Mouse (Mus musculus) adrenal gland, adult 2 months (tissue): ENCODE data around the gene Top1. TPM values are rescaled to one million over a fixed set of nuclear protein-coding genes. Genes with fewer than 3 reads are reported as not detected.
"Not testable (repeated sequence)": the region's sequence is repeated elsewhere in the genome, so short reads cannot be mapped to it uniquely, and the experiment has no call there.

Experiments
- DNase-seq: peaks from one replicate; pipeline ENCODE4 v3.0.0; 2021
- polyA plus RNA-seq: library from polyadenylated mRNA; depleted of rRNA; stranded (reverse); fragments of >200 nt; gene quantifications from 2 replicates; pipeline ENCODE4 v1.2.3, GENCODE M21; 2012
- total RNA-seq, 2 experiments: library from RNA; stranded (reverse); gene quantifications; 2 replicates each; pipeline ENCODE4 v1.2.3; 2021

The Top1 gene
- total and polyA plus RNA-seq, 3 experiments, result 61.4 to 104 (median 66.4) TPM

- no peak for DNase-seq
Measured at GRCm38 (mm10) chr2:160630872-160631597, 14.7 kb upstream of the Top1 start.

DNA sequence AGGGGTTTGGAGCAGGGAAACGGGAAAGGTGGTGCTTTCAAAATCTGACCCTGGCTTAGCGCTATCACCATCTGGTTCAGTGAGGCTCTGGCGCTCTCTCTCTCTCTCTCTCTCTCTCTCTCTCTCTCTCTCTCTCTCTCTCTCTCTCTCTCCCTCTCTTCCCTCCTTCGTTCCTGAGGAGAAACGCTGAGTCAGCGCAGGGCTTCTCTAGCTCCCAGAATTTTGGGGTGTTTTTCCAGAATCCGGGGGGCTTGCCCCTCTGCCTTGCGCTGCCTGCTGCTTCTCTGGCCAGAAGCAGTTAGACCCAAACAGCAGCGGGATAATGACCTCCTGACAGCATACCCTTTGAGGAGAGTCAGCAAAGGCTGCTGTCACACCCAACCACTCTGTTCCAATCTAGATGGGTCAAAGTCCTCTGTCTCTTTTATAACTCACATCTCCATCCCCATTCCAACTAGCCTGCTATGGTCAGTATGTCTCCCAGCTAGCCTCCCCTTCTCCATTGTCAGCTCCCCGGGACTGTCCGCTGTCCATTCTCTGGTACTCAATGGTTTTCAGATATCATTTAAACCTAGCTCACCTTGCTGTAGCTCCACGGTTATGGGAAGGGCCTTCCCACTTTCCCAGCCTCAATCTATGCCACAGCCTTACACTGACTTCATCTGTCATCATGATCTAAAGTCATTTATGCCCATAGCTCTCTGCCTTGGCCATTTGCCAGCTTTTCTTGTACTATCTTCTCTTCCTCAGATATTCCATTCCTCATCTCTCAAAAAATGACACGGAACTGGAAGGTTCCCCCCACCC lies 5.6 kb upstream of the Top1 start:
- DNase-seq, result no peak

DNA sequence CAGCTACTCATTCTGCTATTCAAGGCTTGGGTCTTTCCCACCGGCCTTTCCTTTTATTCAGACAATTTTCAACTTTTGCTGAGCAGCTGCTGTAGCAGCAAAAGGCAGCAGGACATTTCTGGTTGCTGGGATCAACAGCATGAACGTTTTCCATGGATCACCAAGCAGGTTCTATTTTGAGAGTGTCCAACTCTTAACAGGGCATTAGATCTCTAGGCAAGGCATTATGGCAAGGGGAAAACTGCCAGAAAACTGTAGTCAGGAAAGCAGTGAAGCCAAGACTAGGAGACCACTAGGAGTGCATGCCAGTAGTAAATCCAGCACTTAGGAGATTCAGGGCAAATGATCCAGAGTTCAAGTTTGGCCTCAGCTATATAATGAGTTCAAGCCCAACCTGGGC lies 4.5 kb upstream of the Top1 start:
- DNase-seq, result no peak

DNA sequence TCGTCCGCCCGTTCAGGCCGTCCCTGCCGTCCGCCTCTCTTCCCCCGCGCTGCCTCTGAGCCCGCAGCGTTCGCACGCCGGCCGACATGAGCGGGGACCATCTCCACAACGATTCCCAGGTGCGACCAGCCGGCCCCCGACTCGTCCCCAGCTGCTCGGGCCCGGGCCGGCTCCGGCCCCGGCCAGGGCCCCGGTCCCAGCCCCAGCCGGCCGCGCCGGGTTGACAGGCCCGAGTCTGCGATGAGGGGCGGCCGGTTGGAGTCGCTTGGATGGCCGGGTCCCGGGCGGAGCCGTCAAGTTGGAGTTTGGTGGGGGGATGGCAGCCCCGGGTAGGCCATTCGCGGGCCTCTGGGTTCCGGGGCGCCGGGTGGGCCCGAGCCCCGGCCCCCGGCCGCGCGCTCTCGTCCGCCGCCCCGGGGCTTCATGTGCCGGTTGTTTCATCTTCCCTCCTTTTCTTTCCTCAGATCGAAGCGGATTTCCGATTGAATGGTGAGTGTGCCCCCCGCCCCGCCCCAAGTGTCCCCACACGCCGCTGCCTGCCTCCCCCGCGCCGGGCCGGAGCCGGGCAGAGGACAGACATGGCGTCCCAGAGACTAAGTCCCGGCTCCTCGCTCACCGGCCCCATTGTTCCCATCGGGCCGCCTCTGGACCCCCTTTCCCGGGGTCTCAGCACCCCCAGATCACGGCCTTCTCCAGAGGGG lies 606 bp downstream of the Top1 start:
- DNase-seq, result peak; percentile 79

DNA sequence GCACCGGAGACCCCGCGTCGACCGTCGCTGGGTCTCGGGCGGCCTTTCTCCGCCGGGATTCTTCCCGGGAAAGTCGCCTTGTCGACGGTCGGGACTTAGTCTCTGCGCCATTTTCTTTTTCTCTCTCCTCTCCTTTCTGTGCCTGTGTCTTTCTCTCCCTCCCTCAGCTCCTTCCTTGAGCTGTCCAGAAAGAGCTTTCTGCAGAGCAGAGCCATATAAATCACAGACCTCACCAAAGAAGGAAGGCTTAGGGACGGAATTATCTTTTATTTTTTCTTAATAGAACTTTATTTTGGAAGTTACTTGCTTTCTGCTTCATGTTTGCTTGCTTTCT lies 1.1 kb downstream of the Top1 start:
- DNase-seq, result no peak

DNA sequence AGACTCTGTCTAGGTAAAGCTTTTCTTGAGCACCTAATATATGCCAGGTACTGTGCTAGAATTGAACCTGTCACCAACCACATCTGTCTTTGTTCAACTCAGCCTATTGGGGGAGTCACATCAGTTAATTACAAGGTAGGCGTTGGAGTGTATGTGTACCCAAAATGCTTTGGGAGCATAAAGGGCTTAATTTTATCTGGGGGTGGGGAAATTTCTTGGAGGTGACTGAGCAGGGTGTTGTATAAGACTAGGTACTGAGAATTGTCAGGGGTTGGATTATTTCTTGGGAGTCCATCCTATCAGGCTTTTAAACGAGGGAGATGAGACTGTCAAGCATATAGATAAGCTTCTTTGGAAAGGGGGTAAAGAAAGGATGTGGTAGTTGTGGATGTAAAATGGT lies 2.4 kb downstream of the Top1 start:
- no peak for DNase-seq

- DNase-seq, result no peak
Measured at GRCm38 (mm10) chr2:160649072-160649471, 3.4 kb downstream of the Top1 start.

DNA sequence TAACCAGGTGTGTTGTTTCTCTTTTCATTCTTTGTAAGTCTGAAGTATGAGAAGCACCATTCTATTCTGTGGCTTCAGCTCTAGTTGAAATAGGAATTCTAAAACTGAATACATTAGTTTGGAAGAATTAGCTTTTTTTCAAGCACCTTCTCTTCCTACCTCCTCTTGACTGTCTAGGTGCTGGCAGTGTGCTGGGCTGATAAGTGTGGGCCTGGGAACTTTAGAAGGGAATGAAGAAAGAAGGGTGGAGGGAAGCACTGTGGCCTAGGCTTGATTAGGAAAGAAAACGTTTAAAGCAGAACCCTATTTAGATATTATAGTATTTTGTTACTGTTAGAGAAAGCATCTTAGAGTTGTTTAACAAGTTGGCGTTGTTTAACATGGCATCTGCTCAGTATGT lies 5.5 kb downstream of the Top1 start:
- DNase-seq, result no peak

DNA sequence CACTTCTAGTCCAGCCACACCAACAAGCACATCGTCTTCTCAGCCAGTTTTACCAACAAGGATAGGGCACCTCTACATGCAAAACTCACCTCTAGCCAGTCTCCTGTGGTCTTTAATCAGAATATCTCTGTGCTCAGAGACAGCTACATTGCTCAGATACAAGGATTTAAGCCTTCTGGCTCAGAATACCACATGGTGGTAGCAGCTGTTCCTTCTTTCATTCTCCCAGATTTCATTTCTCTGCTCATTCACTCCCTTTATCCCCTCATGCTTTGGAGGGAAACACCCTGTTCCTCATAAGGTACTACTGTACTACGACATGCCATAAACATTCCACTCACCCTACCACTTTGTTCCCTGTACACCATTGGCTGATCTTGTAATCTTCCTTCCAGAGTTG lies 7.5 kb downstream of the Top1 start:
- no peak for DNase-seq

DNA sequence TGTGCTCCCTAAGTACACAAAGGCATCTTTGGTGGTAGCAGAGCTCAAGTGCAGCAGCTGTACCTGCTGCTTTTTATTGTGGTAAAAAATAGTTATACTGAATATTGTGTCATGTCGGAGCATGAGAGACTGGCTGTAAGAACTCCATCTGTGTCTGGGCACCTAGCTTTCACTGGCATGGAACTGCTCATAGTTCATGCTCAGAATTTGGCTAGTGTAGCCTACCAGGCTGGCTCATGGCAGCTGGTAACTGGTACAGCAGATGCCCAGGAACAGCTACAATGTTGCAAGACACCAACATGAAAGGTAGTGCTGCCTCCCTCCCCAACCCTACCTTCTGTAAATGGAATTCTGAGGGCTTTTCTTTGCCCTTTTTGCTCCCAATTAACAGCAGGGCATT lies 9.9 kb downstream of the Top1 start:
- DNase-seq, result no peak

DNA sequence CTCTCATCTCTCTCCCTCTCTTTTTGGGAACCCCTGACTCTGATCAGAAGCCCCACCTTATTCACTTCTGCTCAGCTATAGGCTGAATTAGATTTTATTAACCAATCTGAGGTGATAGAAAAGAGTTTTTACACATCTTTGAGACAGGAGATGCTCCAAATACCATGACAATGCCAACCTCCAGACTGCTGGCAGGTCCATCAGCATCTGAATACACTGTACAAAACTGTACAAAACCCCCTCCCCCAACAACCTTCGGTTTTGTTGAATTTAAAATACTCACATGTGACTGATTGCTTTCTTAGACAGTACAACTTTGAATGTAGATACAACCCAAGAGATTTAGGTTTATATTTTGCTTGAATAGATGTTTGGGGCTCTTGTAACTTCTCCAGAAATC lies 10.5 kb downstream of the Top1 start:
- DNase-seq, result no peak

DNA sequence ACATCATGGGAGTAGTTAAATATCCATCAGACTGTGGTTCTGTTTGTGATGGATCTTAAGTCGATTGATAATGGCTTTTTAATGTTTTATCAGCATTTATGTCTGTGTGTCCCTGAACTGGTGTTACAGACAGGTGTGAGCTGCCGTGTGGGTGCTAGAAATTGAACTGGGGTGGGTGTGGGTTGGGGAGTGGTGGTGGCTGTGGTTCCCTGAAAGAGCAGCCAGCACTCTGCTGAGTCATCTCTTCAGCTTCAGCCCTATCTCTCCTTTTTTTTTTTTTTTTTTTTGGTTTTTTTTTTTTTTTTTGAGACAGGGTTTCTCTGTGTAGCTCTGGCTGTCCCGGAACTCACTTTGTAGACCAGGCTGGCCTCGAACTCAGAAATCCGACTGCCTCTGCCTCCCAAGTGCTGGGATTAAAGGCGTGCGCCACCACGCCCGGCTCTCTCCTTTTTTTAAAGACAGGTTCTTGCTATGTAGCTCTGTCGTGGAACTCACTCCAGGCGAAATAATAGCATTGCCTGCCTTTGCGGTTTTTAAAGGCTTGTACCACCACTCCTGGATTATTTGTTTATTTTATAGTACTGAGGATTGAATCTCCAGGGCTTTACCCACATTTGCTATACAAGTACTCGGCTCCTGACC lies 12.2 kb downstream of the Top1 start:
- DNase-seq, result no peak

- DNase-seq, result no peak
Measured at GRCm38 (mm10) chr2:160658811-160659210, 13.1 kb downstream of the Top1 start.

DNA sequence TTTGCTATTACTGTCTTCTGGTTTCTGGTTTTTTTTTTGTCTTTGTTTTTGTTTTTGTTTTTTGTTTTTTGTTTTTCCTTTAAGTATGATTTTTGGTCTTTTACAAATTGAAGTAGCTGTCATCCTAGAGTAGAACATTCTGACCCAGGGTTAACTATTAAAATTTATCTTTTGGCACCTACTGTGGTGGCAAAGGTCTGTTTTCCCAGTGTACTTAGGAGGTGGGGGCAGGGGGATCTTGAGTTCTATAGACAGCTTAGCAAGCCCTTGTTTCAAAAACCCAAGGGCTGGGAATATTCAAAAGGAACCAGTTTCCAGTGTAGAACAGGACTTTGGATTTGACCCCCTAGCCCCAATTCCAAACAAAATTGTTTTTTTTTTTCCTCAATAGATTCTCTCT lies 18.7 kb downstream of the Top1 start:
- no peak for DNase-seq

DNA sequence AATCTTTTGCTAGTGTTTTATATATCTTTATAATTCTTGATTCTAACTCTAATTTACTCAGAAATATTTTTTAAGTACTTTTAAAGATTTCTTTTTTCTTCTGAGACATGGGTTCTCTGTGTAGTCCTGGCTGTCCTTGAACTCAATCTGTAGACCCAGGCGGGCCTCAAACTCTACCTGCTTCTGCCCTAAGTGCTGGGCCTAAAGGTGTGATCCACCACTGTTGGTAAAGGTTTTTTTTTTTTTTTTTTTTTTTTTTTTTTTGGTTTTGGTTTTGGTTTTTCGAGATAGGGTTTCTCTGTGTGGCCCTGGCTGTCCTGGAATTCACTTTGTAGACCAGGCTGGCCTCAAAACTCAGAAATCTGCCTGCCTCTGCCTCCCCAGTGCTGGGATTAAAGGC lies 19.3 kb downstream of the Top1 start:
- DNase-seq, result not testable (repeated sequence)

GRCm38 (mm10) chr2:160667259-160667658 lies 21.6 kb downstream of the Top1 start:
- DNase-seq, result no peak

GRCm38 (mm10) chr2:160700271-160700670 lies 54.6 kb downstream of the Top1 start:
- peak; percentile 69 for DNase-seq

DNA sequence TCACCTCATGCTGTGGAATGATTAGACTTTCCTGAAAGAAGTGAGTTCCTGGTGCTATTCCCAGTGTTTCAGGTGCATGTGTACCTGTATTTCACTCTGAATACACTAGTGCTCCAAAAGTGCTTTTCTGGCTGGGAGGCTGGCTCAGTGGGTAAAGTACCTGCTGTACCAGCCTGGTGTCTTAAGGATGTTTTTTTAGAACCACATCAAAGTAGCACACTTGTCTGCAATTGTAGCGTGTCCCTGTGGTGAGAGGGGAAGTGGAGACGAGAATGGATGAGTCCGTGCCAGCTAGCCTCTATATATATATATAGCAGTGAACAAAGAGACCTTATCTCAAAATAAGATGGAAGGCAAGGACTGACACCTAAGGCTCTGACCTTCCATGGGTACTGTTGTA lies 55.9 kb downstream of the Top1 start:
- no peak for DNase-seq

DNA sequence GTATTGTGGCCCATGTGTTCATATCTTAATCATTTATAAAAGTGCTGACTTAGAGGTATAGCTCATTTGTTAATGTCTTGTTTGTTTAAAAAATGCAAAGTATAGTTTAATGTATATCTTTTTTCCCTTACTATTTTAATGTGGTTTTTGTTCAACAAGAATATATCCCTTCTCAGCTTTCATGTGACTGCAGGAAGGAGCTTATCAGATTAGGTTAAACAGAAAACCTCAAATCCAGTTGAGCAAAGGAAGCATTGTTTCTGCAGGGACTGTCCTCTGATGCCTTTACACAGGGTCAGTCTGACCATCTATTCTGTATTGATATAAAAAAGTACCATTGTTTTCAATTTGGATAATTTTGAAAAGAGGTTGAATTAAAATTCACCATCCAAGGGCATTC lies 57.1 kb downstream of the Top1 start:
- no peak for DNase-seq

DNA sequence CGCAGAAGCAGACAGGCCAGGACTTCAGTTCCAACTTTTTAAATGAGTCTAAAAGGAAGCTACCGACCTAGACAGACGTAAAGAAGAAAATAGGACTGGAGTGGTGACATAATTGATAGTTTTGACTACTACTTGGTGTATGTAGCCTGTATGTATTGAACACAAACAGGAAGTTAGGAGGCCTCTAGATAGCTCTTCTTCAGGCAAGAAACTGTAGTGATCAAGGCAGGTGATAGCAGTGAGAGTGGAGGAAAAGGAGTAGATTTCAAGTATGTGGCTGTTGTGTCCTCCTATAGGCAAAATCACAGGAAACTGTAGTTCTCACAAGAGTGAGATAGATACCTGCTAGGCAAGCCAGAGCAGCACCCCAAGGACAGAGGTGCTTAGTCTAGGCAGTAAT lies 62.0 kb downstream of the Top1 start:
- no peak for DNase-seq

DNA sequence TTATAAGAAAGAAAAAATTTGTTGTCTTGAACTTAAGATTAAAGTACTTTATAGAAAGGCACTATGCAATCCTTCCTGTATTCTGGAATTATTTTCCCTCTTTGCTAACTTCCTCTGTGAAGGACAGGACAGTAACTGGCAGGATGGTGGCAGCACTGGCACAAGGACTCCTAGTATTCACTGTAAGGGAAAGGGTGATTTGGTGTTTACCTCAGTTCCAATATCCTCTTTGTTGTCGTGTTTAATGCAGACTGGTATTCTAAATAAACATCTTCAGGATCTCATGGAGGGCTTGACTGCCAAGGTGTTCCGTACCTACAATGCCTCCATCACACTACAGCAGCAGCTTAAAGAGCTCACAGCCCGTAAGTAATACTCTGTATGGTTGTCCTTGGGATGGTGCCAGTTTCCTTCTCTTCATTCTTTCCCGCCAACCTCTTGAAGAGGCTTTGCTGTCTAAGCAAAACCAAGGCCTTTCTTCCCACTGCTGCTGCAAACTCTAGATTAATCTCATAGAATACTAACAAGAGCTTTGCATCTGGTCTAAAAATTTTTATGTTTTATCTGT lies 69.9 kb downstream of the Top1 start:
- no peak for DNase-seq

- DNase-seq, result no peak
Measured at GRCm38 (mm10) chr2:160717269-160717668, 71.6 kb downstream of the Top1 start.
